Mouse (Mus musculus): Measurements from ENCODE around the gene Ntf3. TPM values are rescaled to one million over a fixed set of nuclear protein-coding genes. Genes with fewer than 3 reads are reported as not detected.

Ntf3 gene
- polyA plus RNA-seq, 1 experiment, result not detected

DNA sequence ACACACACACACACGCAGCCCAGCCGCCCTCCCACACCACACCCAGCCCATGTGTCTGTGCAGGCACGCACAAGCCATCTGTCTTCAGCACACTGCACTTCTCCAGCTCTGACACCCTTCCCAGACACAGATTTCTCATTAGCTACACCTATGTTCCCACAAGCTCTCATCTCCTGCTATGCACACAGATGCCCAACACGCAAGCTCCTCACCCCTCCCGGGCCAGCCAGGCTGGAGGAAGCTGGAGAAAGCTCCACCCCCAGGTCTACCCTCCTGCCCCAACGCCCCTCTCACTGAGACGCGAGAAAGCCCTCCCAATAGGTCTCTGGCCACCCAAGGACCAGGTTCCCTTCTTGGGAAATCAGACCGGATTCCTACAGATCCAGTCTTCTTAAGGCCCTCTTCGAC is 4.4 kb downstream of the Ntf3 start:
- H3K4me1 ChIP-seq (ENCODE audit: control insufficient read depth, insufficient read depth, low read length), result peaks cover 27% of the 10 kb centered on the region
- H3K4me3 ChIP-seq (ENCODE audit: insufficient read depth, low read depth, low read length), result no peak overlapping the region
- H3K27ac ChIP-seq (ENCODE audit: insufficient read depth, low read depth, low read length), result no peak overlapping the region
- 6% methylated on average over 10 of the region's 10 CpGs for WGBS
- TF ChIP-seq CTCF (IDR thresholded peaks at IDR 0.05; ENCODE audit: insufficient read depth, low read depth, low read length) (no peak), POLR2A (IDR thresholded peaks at IDR 0.05; ENCODE audit: insufficient read depth, low read depth, low read length) (no peak)

DNA sequence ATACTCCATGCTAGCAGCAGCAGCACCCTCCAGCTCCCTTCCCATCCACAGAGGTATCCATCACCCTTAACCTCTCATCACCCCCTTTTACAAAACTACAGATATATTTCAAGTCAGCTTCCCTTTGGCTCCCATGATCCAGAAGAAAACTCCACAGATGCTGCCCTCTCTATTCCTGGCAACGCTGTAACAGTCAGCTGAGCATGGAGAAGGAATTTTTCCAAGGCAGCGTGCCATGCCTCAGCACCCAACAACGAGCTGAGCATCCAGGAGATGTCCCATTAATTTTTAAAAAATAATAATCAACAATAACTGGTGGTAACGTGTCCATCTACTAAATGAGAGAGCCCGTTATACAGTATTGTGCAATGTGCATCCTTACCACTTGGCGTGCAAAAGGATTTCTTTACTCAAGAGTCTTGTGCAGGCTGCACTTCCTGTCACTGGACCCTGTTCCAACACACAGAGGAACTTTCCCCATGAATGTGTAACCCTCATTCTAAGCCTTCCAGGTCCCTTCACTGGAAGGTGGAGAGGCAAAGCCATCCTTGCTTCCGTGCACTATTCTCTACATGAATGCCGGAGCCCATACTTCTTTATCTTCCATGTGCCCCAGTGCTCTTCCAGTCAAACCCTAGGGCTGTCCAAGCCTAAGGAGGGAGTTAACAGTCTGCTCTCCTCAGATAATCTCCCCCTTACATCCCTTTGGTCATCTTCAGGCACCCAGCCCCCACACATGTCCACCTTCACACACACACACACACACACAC is 5.0 kb downstream of the Ntf3 start:
- no peak overlapping the region for H3K27ac ChIP-seq (ENCODE audit: insufficient read depth, low read depth, low read length)
- no peak overlapping the region for H3K4me3 ChIP-seq (ENCODE audit: insufficient read depth, low read depth, low read length)
- WGBS, result 53% methylated on average over 8 of the region's 8 CpGs
- no peak for TF ChIP-seq POLR2A (IDR thresholded peaks at IDR 0.05; ENCODE audit: insufficient read depth, low read depth, low read length)
- TF ChIP-seq CTCF (IDR thresholded peaks at IDR 0.05; ENCODE audit: insufficient read depth, low read depth, low read length), result no peak
- H3K4me1 ChIP-seq (ENCODE audit: control insufficient read depth, insufficient read depth, low read length), result peaks cover 27% of the 10 kb centered on the region

DNA sequence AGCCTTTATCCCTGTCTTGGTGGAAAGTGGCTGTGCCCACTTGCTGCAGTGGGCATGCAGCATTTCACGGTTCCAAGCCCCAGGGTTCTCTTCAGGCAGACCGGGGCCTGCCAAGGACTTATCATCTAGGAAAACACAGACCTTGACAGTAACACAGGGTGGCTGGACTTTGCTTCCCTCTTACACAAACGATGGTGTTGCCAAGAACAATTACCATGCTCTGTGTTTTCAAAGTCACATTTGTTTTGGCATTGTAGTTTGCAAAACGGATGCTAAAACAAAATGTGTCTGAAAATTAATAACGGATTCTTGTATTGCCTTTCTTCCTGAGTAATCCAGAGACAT is 6.7 kb downstream of the Ntf3 start:
- Histone ChIP-seq H3K4me1 (ENCODE audit: control insufficient read depth, insufficient read depth, low read length) (peaks cover 23% of the 10 kb centered on the region), H3K27ac (ENCODE audit: insufficient read depth, low read depth, low read length) (no peak overlapping the region), H3K4me3 (ENCODE audit: insufficient read depth, low read depth, low read length) (no peak overlapping the region)
- no peak for TF ChIP-seq CTCF (IDR thresholded peaks at IDR 0.05; ENCODE audit: insufficient read depth, low read depth, low read length)
- no peak for TF ChIP-seq POLR2A (IDR thresholded peaks at IDR 0.05; ENCODE audit: insufficient read depth, low read depth, low read length)
- WGBS, result 64% methylated on average over 5 of the region's 5 CpGs

DNA sequence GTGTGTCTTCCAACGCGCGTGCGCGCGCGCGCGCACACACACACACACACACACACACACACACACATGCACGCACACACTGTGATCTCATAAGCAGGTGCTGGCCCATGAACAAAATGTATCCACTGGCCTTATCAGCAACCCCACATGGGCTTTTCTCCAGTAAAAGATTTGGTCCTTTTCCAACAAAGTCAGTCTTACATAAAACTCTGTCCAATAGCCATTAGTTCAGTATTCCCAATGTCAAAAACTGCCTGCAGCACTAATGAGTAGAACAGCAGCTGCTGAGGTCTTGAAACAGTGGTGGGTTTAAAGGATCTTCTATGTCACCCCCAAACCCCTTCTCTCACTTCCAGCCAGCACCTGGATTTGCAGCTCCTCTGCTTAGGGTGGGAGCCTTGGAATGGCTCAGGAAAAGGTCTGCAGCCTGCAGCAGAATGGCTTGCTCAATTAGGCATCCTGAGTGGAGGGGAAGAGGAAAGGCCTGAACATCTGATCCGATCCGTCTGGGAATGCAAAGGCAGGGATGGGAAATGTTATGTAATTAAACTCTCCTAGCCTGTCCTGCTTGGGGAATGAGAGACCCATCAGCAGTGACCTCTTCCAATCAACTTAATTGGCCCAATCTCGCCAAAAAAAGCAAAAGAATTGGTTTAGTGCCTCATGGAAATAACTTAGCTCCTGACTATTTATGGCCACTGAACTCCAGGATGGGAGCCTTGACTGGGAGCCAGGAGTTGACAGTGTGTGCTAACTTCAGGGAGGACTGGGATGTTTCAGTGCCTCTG is 7.2 kb downstream of the Ntf3 start:
- TF ChIP-seq POLR2A (IDR thresholded peaks at IDR 0.05; ENCODE audit: insufficient read depth, low read depth, low read length) (no peak), CTCF (IDR thresholded peaks at IDR 0.05; ENCODE audit: insufficient read depth, low read depth, low read length) (no peak)
- Histone ChIP-seq H3K4me1 (ENCODE audit: control insufficient read depth, insufficient read depth, low read length) (peaks cover 19% of the 10 kb centered on the region), H3K4me3 (ENCODE audit: insufficient read depth, low read depth, low read length) (no peak overlapping the region), H3K27ac (ENCODE audit: insufficient read depth, low read depth, low read length) (no peak overlapping the region)
- WGBS, result 92% methylated on average over 13 of the region's 13 CpGs

DNA sequence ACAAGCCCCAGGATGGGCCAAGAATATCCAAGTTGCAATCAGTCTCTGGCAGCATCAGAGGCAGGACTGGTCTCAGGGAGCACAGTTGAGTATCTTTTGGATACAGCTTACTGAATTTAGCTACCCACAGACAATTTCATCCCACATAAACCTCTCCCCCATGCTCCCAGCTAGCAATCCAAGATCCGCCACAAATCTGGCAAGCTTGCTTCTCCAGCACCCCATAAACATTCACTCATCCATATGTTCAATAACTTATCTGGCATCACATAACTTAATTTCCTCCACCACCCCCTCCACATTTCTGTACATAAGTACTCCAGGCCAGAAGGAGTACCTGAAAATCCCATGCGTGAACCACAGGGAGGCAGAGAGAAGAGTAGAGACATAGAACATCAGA is 10.8 kb downstream of the Ntf3 start:
- TF ChIP-seq POLR2A (IDR thresholded peaks at IDR 0.05; ENCODE audit: insufficient read depth, low read depth, low read length) (no peak), CTCF (IDR thresholded peaks at IDR 0.05; ENCODE audit: insufficient read depth, low read depth, low read length) (no peak)
- H3K4me1 ChIP-seq (ENCODE audit: control insufficient read depth, insufficient read depth, low read length), result no peaks in the 10 kb centered on the region
- 99% methylated on average over 2 of the region's 2 CpGs for WGBS
- H3K27ac ChIP-seq (ENCODE audit: insufficient read depth, low read depth, low read length), result no peak overlapping the region
- H3K4me3 ChIP-seq (ENCODE audit: insufficient read depth, low read depth, low read length), result no peak overlapping the region

DNA sequence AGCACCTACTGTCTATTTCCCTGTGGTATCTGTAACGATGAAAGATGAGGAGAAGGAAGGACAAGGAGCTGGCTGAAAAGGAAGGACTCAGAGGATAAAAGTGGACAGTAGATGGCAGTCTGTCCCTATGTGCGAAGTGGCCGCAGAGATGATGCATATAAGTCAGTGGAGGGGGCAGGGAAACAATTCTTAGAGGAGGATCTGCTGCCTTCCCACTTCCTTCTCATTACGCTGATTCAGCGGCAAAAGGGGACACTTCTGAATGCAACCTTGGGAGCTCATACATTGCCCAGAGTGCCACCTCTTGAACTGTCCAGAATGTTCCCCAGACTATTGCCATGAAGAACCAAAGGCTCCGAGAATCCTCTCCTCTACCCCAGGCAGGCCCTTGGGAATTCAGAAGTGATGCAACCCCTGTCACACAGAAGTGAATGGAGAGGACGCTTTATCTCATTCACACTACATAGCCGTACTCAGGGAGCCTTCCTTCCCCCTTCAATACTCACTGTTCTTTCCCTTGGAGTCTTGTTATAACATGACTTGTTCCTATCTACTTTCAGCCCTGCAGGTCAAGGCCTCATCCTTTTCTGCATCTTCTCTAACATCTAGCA is 12.2 kb downstream of the Ntf3 start:
- H3K27ac ChIP-seq (ENCODE audit: insufficient read depth, low read depth, low read length), result no peak overlapping the region
- no peaks in the 10 kb centered on the region for H3K4me1 ChIP-seq (ENCODE audit: control insufficient read depth, insufficient read depth, low read length)
- no peak overlapping the region for H3K4me3 ChIP-seq (ENCODE audit: insufficient read depth, low read depth, low read length)
- no peak for TF ChIP-seq CTCF (IDR thresholded peaks at IDR 0.05; ENCODE audit: insufficient read depth, low read depth, low read length)
- 61% methylated on average over 8 of the region's 8 CpGs for WGBS

DNA sequence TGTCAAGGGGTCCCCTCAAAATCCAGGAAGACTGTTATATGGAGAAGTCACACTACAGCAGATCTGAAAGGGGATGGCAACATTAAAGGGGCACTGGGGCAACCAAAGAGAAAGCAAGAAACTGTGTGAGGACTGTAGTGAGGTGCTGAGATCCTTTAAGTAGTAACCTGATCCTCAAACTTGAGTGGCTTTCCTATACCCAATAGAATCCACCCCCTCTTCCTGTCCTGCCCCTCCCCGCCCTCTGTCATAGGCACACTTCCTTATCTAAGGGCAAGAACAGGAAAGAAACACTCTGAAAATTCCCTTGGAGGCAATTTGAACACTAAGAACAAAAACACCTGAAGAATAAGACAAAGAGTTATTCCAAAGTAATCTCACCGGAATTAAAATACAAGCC is 13.6 kb downstream of the Ntf3 start:
- H3K27ac ChIP-seq (ENCODE audit: insufficient read depth, low read depth, low read length), result no peak overlapping the region
- WGBS, result 86% methylated on average over 2 of the region's 2 CpGs
- TF ChIP-seq POLR2A (IDR thresholded peaks at IDR 0.05; ENCODE audit: insufficient read depth, low read depth, low read length), result no peak
- TF ChIP-seq CTCF (IDR thresholded peaks at IDR 0.05; ENCODE audit: insufficient read depth, low read depth, low read length), result no peak

DNA sequence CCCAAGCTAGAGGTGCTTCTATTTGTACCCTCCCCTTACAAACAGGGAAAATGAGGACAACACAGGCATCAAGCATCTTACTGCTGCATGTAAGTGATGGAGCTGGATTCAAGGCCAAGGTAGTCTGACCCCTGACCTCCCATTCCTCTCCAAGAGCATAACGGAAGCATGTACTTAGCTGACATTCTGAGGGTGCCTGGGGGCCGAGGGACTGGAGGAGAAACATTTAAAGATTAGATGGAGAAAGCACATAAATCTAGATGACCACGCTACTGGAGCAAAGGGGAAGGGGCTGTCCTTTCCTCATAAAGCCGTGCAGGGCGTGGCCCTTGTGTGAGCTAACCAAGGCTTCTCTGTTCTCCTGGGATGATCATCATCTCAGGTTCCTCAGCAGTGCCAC is 23.1 kb downstream of the Ntf3 start:
- Histone ChIP-seq H3K27ac (ENCODE audit: insufficient read depth, low read depth, low read length) (no peak overlapping the region), H3K4me1 (ENCODE audit: control insufficient read depth, insufficient read depth, low read length) (peaks cover 8% of the 10 kb centered on the region; the same call in 1 of the 2 replicates), H3K4me3 (ENCODE audit: insufficient read depth, low read depth, low read length) (no peak overlapping the region)
- WGBS, result 93% methylated on average over 5 of the region's 5 CpGs
- TF ChIP-seq CTCF (IDR thresholded peaks at IDR 0.05; ENCODE audit: insufficient read depth, low read depth, low read length) (no peak), POLR2A (IDR thresholded peaks at IDR 0.05; ENCODE audit: insufficient read depth, low read depth, low read length) (no peak)

More for the DNA sequence above, 13.6 kb downstream of the Ntf3 start:
- H3K4me1 ChIP-seq (ENCODE audit: control insufficient read depth, insufficient read depth, low read length), result no peaks in the 10 kb centered on the region
- no peak overlapping the region for H3K4me3 ChIP-seq (ENCODE audit: insufficient read depth, low read depth, low read length)

DNA sequence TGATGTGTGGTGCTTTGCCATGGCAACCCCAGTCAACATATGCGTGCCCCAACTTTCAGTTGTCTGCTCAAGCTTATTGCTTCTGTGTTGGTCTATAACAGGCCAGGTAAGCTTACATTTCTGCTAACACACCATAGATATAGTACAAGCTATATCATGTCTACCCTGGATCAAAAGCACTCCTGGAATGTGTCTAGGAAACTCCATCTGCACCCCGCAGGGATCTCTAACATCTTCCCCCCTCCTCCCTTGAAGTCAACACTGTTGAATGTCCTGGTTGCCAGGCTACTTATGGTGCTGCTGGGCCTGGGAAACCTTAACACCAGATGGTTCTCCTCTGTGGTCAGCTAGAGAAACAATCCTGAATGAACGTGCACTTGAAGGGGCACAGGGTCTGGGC is 24.0 kb downstream of the Ntf3 start:
- no peak for TF ChIP-seq CTCF (IDR thresholded peaks at IDR 0.05; ENCODE audit: insufficient read depth, low read depth, low read length)
- 77% methylated on average over 3 of the region's 3 CpGs for WGBS
- Histone ChIP-seq H3K4me1 (ENCODE audit: control insufficient read depth, insufficient read depth, low read length) (peaks cover 8% of the 10 kb centered on the region; the same call in 1 of the 2 replicates), H3K27ac (ENCODE audit: insufficient read depth, low read depth, low read length) (no peak overlapping the region), H3K4me3 (ENCODE audit: insufficient read depth, low read depth, low read length) (no peak overlapping the region)

Measured in olfactory bulb, adult 2 months (tissue).